Mouse (Mus musculus) lung, postnatal 0 days (tissue): ENCODE data around the gene Kifc3. TPM values are rescaled to one million over a fixed set of nuclear protein-coding genes. Genes with fewer than 3 reads are reported as not detected.

Experiments used
- ATAC-seq: fragments of 200-750 bp; cut with Nextera tagmentation; 2 replicates; pipeline ENCODE4 v1.8.0; 2017; ENCODE audit warnings: moderate library complexity
- DNase-seq: peaks from one replicate; pipeline ENCODE4 v3.0.0-alpha.2; 2016; ENCODE audit warnings: low spot score
- H3K27ac ChIP-seq: fragments of 300-500 bp; sonication (generic); 2 replicates; pipeline ENCODE4 v1.5.1; 2014; ENCODE audit warnings: antibody characterized with exemption, mild to moderate bottlenecking, low read length, mixed read lengths
- H3K27me3 ChIP-seq: fragments of 300-500 bp; sonication (generic); replicated peaks from 2 replicates; pipeline ENCODE4 v1.6.1; 2014; ENCODE audit warnings: low read length, mixed read lengths; ENCODE audit not compliant: insufficient read depth
- H3K36me3 ChIP-seq: fragments of 300-500 bp; sonication (generic); 2 replicates; pipeline ENCODE4 v1.6.1; 2014; ENCODE audit warnings: low read length, mixed read lengths; ENCODE audit not compliant: insufficient read depth
- H3K4me1 ChIP-seq: fragments of 300-500 bp; sonication (generic); 2 replicates; pipeline ENCODE4 v1.6.1; 2014; ENCODE audit warnings: antibody characterized with exemption, low read depth, low read length, mixed read lengths; ENCODE audit not compliant: insufficient read depth
- H3K4me2 ChIP-seq: fragments of 300-500 bp; sonication (generic); replicated peaks from 2 replicates; pipeline ENCODE4 v1.6.1; 2014; ENCODE audit warnings: low read depth, mild to moderate bottlenecking, low read length, moderate library complexity, mixed read lengths
- H3K4me3 ChIP-seq: fragments of 300-500 bp; sonication (generic); 2 replicates; pipeline ENCODE4 v1.5.1; 2014; ENCODE audit warnings: low read depth, low read length
- H3K9ac ChIP-seq: fragments of 300-500 bp; sonication (generic); replicated peaks from 2 replicates; pipeline ENCODE4 v1.6.1; 2014; ENCODE audit warnings: low read depth, mild to moderate bottlenecking
- H3K9me3 ChIP-seq: fragments of 300-500 bp; sonication (generic); 2 replicates; pipeline ENCODE4 v1.6.1; 2016; ENCODE audit warnings: low read length, mixed read lengths
- CTCF ChIP-seq: IDR thresholded peaks from 2 replicates; pipeline ENCODE4 v1.5.1; 2016; ENCODE audit warnings: antibody characterized with exemption, mild to moderate bottlenecking
- EP300 ChIP-seq: IDR thresholded peaks from 2 replicates; pipeline ENCODE4 v1.6.1; 2016; ENCODE audit warnings: antibody characterized with exemption, mild to moderate bottlenecking, control low read depth
- WGBS: fragments of 180-500 bp; shearing (Covaris S2); extraction: QIAGEN DNeasy Blood & Tissue Kit; methylation state at CpG from one replicate; pipeline ENCODE4 v1.1.7; 2014; 5-methylcytosine and 5-hydroxymethylcytosine counted together
- polyA plus RNA-seq: library from polyadenylated mRNA; unstranded; fragments of >200 nt; fragmentation: Nextera tagmentation; extraction: Ambion mirVana; gene quantifications from 2 replicates; pipeline ENCODE4 v1.2.1, GENCODE M21; 2015

The Kifc3 gene
- polyA plus RNA-seq, 1 experiment from 2014 or later: 23.7 TPM

GRCm38 (mm10) chr8:95178191-95178590 lies 24.4 kb downstream of the Kifc3 start:
- Histone ChIP-seq H3K4me1 (no peaks in the 10 kb centered on the region), H3K27me3 (no peaks in the 10 kb centered on the region), H3K4me2 (no peak overlapping the region), H3K27ac (no peak overlapping the region), H3K9me3 (no peaks in the 10 kb centered on the region), H3K36me3 (no peaks in the 10 kb centered on the region), H3K4me3 (no peak overlapping the region), H3K9ac (no peak overlapping the region)
- TF ChIP-seq CTCF (no peak), EP300 (no peak)
- WGBS: 48% methylated on average over 4 of the region's 4 CpGs
- DNase-seq (no peak), ATAC-seq (no peak)

- DNase-seq (no peak), ATAC-seq (no peak)
- H3K9me3 ChIP-seq: no peaks in the 10 kb centered on the region
- H3K36me3 ChIP-seq: no peaks in the 10 kb centered on the region
- H3K4me2 ChIP-seq: no peak overlapping the region
- no peaks in the 10 kb centered on the region for H3K4me1 ChIP-seq
- no peaks in the 10 kb centered on the region for H3K27me3 ChIP-seq
- no peak overlapping the region for H3K9ac ChIP-seq
- no peak overlapping the region for H3K27ac ChIP-seq
- WGBS: 87% methylated on average over 6 of the region's 6 CpGs
- no peak overlapping the region for H3K4me3 ChIP-seq
- TF ChIP-seq EP300 (no peak), CTCF (no peak)
Observed at GRCm38 (mm10) chr8:95176985-95177384, 25.6 kb downstream of the Kifc3 start.

GRCm38 (mm10) chr8:95175808-95176207 lies 26.8 kb downstream of the Kifc3 start:
- Histone ChIP-seq H3K27me3 (no peaks in the 10 kb centered on the region), H3K9ac (no peak overlapping the region), H3K4me1 (no peaks in the 10 kb centered on the region), H3K9me3 (no peaks in the 10 kb centered on the region), H3K4me3 (no peak overlapping the region), H3K36me3 (no peaks in the 10 kb centered on the region), H3K27ac (no peak overlapping the region), H3K4me2 (no peak overlapping the region)
- ATAC-seq (no peak), DNase-seq (no peak)
- 58% methylated on average over 18 of the region's 18 CpGs for WGBS
- TF ChIP-seq CTCF: no peak
- no peak for TF ChIP-seq EP300

GRCm38 (mm10) chr8:95175306-95175705 lies 27.3 kb downstream of the Kifc3 start:
- DNase-seq: no peak
- Histone ChIP-seq H3K27me3 (no peaks in the 10 kb centered on the region), H3K36me3 (no peaks in the 10 kb centered on the region), H3K9me3 (no peaks in the 10 kb centered on the region), H3K4me3 (no peak overlapping the region), H3K4me1 (no peaks in the 10 kb centered on the region), H3K4me2 (no peak overlapping the region), H3K9ac (no peak overlapping the region), H3K27ac (no peak overlapping the region)
- 58% methylated on average over 5 of the region's 5 CpGs for WGBS
- no peak for TF ChIP-seq CTCF
- no peak for TF ChIP-seq EP300
- no peak for ATAC-seq

- ATAC-seq: no peak
- no peak overlapping the region for H3K4me3 ChIP-seq
- TF ChIP-seq EP300: no peak
- TF ChIP-seq CTCF: no peak
- H3K9me3 ChIP-seq: no peaks in the 10 kb centered on the region
- no peak overlapping the region for H3K9ac ChIP-seq
- no peaks in the 10 kb centered on the region for H3K4me1 ChIP-seq
- no peak overlapping the region for H3K4me2 ChIP-seq
- WGBS: 41% methylated on average over 5 of the region's 5 CpGs
- DNase-seq: no peak
- no peak overlapping the region for H3K27ac ChIP-seq
- H3K27me3 ChIP-seq: no peaks in the 10 kb centered on the region
- H3K36me3 ChIP-seq: no peaks in the 10 kb centered on the region
Observed at GRCm38 (mm10) chr8:95172433-95172832, 30.2 kb downstream of the Kifc3 start.

- Histone ChIP-seq H3K27me3 (no peaks in the 10 kb centered on the region), H3K9ac (no peak overlapping the region), H3K4me3 (no peak overlapping the region), H3K36me3 (no peaks in the 10 kb centered on the region), H3K4me1 (no peaks in the 10 kb centered on the region), H3K9me3 (no peaks in the 10 kb centered on the region), H3K4me2 (no peak overlapping the region), H3K27ac (no peak overlapping the region)
- no peak for TF ChIP-seq EP300
- TF ChIP-seq CTCF: no peak
- ATAC-seq (no peak), DNase-seq (no peak)
- WGBS: 58% methylated on average over 5 of the region's 5 CpGs
Observed at GRCm38 (mm10) chr8:95167726-95168125, 34.9 kb downstream of the Kifc3 start.

- DNase-seq: no peak
- no peaks in the 10 kb centered on the region for H3K4me1 ChIP-seq
- H3K27me3 ChIP-seq: no peaks in the 10 kb centered on the region
- H3K4me2 ChIP-seq: no peak overlapping the region
- no peaks in the 10 kb centered on the region for H3K9me3 ChIP-seq
- no peak for ATAC-seq
- WGBS: 83% methylated on average over 7 of the region's 7 CpGs
- TF ChIP-seq CTCF: no peak
- TF ChIP-seq EP300: no peak
- H3K27ac ChIP-seq: no peak overlapping the region
- H3K9ac ChIP-seq: no peak overlapping the region
- H3K36me3 ChIP-seq: no peaks in the 10 kb centered on the region
- no peak overlapping the region for H3K4me3 ChIP-seq
Observed at GRCm38 (mm10) chr8:95166400-95166799, 36.2 kb downstream of the Kifc3 start.
